Mouse (Mus musculus): ENCODE measurements at regions not wholly inside any gene's neighbourhood (a gene's known extent, or its start where the extent isn't known, plus 50 kb on each side); places are given as distances from the start of the nearest gene placed in this dataset.
A peak's percentile ranks its signal among the peaks of the same experiment; 100 is the strongest.

DNA sequence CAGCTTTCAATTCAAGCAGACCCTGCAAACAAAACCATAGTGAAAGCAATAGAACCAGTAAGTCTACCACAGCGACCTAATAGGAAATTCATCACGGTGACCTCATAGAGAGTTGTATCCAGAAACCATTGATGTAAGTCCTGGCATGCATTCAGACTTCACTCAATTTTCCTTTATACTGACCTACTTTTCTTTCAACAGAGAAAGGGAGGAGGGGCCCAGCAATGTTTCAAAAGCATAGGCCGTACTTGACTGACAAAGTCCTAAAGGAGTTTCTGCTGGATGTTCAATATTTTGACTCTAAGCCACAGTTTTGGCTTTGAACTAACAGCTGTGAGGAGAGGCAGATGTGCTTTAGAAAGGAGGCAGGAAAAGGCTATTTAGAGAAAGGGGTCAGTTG lies 88.4 kb downstream of the AI593442 start:
- no peak for DNase-seq

DNA sequence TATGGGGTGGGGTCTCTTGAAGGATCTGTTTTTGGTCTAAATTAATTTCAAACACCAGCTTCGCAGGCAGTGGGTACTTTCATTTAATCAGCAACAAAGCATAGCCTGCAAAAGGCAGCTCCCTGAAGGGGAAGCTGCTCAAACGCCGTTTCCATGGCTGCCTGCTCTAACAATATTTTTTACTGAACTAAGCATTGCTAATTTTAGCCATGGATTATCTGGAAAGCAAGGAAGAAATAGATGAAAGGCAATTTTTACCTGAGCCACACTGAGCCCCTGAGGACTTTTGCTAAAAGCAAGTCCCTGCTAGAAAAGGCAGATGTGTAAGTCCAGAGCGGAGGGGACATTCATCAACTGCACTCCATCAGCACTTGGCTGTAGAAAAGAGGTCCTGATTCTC lies 105.5 kb downstream of the AI593442 start:
- DNase-seq = no peak

DNA sequence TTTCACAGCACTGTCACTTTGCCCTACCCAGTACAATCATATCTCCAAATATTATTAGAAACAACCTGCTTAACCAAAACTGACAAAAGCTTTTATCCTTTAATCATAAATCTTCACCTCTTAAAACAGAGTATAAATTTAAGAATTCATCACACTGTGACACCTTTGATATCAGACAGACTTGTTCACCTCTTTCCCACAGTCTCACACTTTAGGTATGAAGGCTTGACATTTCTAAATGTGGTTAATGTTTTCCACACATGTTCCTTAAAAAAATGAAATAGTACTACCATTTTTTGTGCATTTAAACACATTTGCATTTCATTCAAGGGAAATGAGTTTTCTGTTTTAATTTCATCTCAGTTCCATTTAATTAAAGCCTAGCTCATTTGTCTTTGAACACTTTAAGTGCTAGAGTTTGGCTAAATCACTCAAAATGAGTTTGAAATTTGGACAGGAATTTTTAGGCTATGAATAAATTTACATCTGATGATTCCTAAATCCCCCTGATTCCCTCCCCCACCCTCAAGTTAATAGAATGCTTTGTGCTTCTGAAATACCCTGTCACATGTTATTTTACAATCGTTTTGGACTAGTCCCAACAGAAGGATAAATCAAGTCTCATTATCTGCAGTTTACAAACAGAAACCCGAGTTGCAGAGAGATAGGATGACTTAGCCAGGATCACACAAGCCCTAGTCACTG lies 127.9 kb downstream of the AI593442 start:
- no peak for DNase-seq

DNA sequence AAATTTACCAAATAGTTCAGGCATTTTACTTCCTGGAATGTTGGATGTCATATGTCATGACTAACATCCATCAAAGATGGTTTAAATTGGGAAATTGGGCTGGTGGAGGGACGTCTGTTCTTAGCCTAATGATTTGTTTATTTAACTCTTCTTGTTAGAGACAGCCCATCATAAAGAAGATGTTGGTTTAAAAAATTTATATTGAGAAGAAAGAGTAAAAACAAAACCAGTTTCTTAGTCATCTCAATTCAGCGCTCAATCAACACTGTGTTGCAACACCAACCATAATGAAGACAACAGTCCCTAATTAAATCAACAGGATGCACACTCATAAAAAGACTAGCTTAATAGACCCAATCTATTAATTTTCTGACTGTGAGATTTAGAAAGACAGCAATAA lies 133.5 kb downstream of the AI593442 start:
- no peak for DNase-seq

- no peak for DNase-seq
These were observed 140.5 kb downstream of the AI593442 start for GRCm38 (mm10) chr9:52539086-52539485.

DNA sequence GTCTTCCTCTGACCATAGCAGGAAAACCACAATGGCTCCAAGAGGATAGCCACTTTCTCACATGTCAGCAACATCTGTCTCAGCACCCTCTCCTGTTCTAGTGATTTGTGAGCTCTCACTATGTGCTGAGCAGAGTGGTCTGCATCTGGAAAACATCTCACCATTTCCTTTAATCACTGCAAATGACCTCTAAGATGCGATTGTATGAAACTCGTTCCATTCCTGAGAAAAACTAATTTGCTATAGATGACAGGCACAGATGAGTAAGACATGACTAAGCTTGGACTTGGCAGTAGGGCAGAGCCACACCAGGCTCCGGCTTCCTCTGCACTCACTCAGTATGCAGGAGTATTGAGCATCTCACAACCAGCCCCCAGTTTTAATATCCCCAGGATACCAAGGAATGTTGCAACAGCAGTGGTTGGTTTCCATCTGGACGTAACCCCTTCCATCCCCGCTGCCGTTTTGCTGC lies 150.1 kb downstream of the AI593442 start:
- DNase-seq = no peak

DNA sequence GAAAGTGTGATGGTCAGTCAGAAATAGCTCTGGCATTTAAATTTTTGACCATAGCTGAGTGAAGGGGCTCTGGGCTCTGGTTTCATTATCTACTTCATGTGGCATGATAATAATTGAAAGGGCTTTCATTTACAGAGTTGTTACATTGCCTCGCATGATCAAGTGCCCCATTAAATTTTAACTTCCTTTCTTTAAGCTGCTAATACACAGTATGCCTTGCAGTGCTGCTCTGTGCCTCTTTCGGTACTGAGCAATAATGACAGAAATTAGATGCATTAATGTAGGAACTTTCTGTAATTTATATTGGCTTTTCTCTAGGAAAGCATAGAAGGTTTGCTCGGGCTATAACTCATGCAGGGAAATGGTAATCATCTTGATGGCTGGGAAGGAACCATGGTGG lies 179.1 kb downstream of the AI593442 start:
- no peak for DNase-seq

GRCm38 (mm10) chr9:52495483-52496270 lies 183.9 kb downstream of the AI593442 start:
- DNase-seq = no peak

DNA sequence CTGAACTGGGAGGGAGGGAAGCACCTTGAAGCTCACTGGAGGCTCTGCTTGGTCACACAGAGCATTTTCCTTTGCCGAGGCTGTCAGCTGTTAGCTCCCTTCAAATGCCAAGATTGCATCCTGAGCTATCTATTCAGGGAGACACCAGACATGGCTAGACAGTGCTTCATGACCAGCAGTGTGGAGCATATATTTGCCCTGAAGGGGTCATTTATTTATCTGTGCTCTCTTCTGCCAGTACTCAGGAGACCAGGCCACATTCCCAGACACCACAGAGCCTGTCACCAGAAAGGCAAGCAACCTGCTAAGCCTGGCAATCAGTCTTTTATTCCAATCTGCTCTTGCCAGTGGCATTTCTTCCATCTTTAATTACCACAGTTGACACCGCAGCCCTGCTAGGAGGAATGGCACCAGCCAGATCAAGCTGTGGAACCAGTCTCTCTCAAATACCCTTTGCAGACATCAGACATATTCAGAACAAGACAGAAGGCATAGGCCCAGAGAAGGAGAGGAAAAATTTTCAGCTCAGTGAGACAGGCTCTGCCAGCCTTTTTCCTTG lies 186.6 kb downstream of the AI593442 start:
- DNase-seq = no peak

DNA sequence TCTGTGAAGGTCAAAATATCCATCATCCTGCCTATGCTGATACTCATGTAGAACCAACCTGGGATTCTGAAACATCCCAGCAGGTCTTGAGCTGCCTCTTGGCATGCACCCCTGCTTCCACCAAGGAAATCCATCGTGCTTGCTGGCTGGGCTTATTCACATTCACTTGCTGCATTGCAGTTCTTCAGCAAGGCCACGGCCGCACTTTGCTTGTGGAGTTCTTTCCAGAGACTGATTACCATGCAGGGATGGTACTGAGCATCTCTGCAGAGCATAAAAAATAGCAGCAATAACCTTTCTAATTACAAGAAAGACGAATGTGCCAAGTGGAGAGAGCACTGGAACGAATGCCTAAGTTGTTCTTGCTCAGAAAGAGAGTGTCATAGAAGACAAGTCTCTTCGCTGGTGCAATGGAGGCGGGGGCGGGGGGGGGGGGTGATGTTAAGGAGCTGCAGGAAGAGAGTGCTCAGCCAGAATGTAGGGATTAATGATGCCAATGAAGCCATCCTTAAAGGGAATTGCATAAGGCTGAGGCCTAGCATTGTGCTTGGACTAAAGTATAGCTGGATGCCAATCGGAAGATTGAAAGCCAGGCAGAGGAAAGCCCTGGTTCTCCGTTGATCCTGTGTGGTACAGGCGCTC lies 205.9 kb downstream of the AI593442 start:
- no peak for DNase-seq

DNA sequence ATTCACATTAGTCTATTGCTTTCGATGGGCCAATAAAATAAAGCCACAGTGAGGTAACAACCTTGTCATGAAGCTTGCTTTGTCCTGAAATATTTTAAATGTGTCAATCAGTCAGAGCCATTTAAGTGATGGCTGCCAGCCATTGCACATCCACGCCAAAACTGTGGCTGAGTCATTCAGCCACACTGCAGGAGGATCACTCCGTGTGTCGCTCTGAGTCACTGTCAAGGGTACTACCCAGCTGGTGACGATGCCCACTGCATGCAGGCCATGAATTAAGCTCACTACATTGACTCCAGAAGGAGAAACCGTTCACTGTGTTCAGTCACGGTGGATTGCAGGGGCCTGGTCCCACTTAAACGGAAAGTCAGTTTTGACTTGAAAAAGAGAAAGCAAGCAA lies 206.7 kb downstream of the AI593442 start:
- DNase-seq = no peak

- no peak for DNase-seq
These were observed 221.1 kb downstream of the AI593442 start for GRCm38 (mm10) chr9:52458518-52458917.

GRCm38 (mm10) chr9:52454445-52454844 lies 225.1 kb downstream of the AI593442 start:
- no peak for DNase-seq

- no peak for DNase-seq
These were observed 227.8 kb downstream of the AI593442 start for GRCm38 (mm10) chr9:52451792-52452191.

GRCm38 (mm10) chr9:52448245-52448644 lies 231.3 kb downstream of the AI593442 start:
- no peak for DNase-seq

DNA sequence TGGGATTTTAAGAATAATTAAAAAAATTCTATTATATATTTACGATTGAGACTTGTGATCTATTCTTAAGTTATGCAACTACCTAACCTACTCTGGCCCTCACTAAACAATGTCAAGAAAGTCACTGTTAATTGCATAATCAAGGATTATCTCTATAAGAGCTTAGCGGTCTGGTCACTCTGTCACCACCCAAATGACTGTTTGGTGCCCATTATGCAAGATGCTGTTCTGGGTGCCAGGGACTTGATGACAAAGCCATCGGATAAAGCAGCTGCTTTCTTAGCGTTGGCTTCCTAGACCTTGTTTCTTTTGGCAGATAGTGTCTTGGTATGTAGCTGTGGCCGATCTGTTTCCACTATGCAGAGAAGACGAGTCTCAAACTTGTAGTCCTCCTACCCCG lies 236.4 kb downstream of the AI593442 start:
- no peak for DNase-seq

DNA sequence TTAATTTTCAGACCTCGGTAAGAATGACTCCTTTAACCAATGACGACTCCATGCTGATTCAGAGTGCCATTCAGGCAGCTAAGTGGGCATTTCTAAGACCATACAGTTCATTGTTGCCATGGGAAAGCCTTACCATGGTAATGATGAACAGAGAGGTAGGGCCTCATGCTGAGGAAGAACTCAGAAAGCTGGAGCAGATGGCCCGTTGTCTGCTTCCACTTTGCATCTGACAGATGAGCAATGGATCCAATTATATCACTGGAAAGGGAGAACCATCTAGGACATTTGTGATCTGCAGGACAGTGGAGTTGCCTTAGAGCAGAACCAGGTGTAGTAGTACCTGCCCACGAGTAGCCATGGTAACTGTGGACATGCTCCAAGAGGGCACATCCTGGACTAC lies 245.4 kb downstream of the AI593442 start:
- DNase-seq = no peak

GRCm38 (mm10) chr9:52425413-52425812 lies 254.2 kb downstream of the AI593442 start:
- no peak for DNase-seq

DNA sequence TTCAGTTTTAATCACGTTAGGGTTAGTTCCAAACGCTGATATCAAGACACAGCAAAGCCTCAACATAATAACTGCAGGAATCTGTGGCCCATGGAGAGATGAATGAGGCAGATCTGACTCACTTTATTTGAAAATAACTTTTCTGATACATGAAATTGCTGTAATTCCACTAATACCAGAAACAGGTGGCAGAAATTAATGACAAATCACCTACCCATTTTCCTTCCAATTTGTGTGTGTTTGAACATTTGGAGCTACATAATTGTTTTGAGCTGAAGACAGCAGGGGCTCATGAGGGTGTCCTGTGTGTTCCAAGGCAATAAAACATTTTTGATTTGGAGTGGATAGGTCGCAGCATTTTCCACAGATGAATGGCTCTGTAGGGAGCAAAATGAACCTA lies 254.2 kb upstream of the Zc3h12c start:
- no peak for DNase-seq

GRCm38 (mm10) chr9:52415706-52416105 lies 247.3 kb upstream of the Zc3h12c start:
- DNase-seq = no peak

GRCm38 (mm10) chr9:52407841-52408240 lies 239.5 kb upstream of the Zc3h12c start:
- DNase-seq = no peak

- no peak for DNase-seq
These were observed 234.1 kb upstream of the Zc3h12c start for GRCm38 (mm10) chr9:52402496-52402895.

GRCm38 (mm10) chr9:52379031-52379430 lies 210.7 kb upstream of the Zc3h12c start:
- DNase-seq = peak; percentile 25 to 34

Data from kidney, postnatal 4 days (tissue).